Mouse (Mus musculus) testis, adult 2 months (tissue): Measurements from ENCODE around the gene Dynlrb1.

Experiments
- CTCF ChIP-seq: fragments of 200-500 bp; IDR thresholded peaks from 2 replicates; pipeline ENCODE4 v1.5.1; 2012; ENCODE audit warnings: low read depth, mild to moderate bottlenecking, inconsistent platforms, low read length, moderate library complexity; ENCODE audit not compliant: control insufficient read depth, insufficient read depth, insufficient replicate concordance
- POLR2A ChIP-seq: fragments of 200-500 bp; IDR thresholded peaks from 2 replicates; pipeline ENCODE4 v1.6.1; 2012; ENCODE audit warnings: low read depth, mild to moderate bottlenecking, inconsistent platforms, low read length, moderate library complexity; ENCODE audit not compliant: control insufficient read depth

DNA sequence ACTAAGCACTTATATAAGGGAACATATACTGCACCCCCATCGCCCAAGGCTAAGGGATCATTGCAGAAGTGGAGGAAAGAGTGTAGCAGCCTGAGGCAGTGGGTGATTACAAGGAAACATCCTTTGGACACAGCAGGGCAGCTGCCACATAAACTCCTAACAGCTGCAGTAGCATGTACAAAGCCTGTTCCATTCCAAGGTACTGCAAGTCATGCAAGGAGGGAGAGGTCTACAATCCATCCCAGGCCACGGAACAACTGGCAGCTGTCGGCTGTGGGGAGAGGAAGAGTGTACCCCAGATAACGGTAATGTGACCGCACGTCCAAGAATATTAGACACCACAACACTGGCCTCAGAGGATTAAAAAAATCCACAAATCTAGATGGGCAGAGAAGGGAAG, 29.2 kb downstream of the Dynlrb1 start:
- no peak for TF ChIP-seq CTCF
- no peak for TF ChIP-seq POLR2A
